Mouse (Mus musculus) CH12.LX (cell line): ENCODE measurements around the gene Kat14.

Source experiments
- CTCF ChIP-seq, 2 experiments: IDR thresholded peaks in 1 of 2; conservative IDR thresholded peaks in 1 of 2; 2 replicates each; pipeline ENCODE4 v1.5.1; 2011 to 2012; ENCODE audit warnings: low read depth in 2 of 2, low read length in 2 of 2, improper control_type of control experiment in 1 of 2, inconsistent platforms in 1 of 2, mild to moderate bottlenecking in 1 of 2, moderate library complexity in 1 of 2
- POLR2A ChIP-seq: IDR thresholded peaks from 2 replicates; pipeline ENCODE4 v1.6.1; 2011; ENCODE audit warnings: low read depth, mild to moderate bottlenecking, improper control_type of control experiment, low read length
- POLR2AphosphoS2 ChIP-seq: IDR thresholded peaks from 2 replicates; pipeline ENCODE4 v1.6.1; 2011; ENCODE audit warnings: low read depth, low read length, improper control_type of control experiment
- ZC3H11A ChIP-seq: IDR thresholded peaks from 2 replicates; pipeline ENCODE4 v1.6.1; 2012; ENCODE audit warnings: low read depth, mild to moderate bottlenecking, inconsistent platforms, low read length, improper control_type of control experiment

- TF ChIP-seq CTCF (conservative IDR thresholded peaks at IDR 0.05 in 1 of 2, IDR thresholded peaks at IDR 0.05 in 1 of 2; ENCODE audit: low read depth in 2 of 2, low read length in 2 of 2) (no peak), POLR2AphosphoS2 (no peak), POLR2A (no peak), ZC3H11A (no peak)
Measured at GRCm38 (mm10) chr2:144330960-144331371, 37.8 kb upstream of the Kat14 start.
